8 mouse cellular contexts compared by ENCODE assay signal in the genomic region with DNA sequence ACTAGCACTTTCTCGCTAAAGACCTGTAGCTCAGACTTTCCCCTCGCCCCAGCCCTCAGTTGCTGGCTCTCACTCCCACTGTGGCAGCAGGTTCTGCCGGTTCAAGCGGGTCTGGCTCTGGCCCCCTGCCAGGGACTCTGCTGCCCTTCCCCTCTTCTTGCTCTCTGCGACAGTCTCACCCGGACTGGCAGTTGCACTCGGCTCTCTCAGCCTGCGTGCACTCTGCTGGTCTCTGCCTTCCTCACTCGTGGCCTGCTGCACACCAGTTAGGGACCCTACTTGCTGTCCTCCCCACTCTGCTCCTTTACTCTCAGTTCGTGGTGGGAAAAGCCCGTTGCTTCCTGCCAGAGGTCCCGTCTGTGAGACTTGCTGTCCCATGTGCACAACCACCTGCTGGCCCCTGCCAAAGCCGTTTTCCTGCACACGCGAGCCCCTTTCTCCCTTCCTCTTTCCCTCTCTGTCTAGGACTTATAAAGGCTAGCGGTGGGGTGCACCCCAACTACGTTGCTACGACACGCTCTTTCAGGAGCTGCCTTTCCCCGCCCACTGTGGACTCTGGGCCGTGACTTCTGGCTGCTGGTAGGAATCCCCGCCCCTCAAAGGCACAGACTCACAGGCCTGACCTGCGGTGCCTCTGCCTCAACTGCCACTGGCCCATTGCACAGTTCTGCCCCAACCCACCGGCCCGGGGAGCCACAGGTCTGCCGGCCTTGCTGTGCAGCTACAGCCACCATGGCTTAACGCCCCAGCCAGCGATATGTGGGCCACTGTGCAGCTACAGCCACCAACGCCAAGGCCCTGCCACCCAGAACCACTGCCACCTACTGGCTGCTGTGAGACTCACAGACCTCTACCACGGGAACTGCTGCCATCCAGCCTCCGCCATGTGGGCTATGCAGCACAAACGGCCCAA. TPM values are rescaled to one million over a fixed set of nuclear protein-coding genes. Genes with fewer than 3 reads are reported as not detected.
A peak's percentile ranks its signal among the peaks of the same experiment; 100 is the strongest.
DNase-seq lines count a peak whose midpoint lies in the region; ATAC-seq lines count a peak whose summit lies in the region.

No protein-coding gene starts in this region.

- H3K4me2 ChIP-seq in hindbrain, embryonic 15.5 days = peak overlapping the region; percentile 68

- peaks cover 13% of the 10 kb centered on the region for H3K4me1 ChIP-seq in hindbrain, embryonic 15.5 days (replicated peaks)

- under 1% methylated on average over 32 of the region's 32 CpGs for WGBS in hindbrain, embryonic 15.5 days

- H3K9ac ChIP-seq in hindbrain, embryonic 15.5 days = peak overlapping the region; percentile 34

- H3K36me3 ChIP-seq in hindbrain, embryonic 15.5 days = no peaks in the 10 kb centered on the region

- peak overlapping the region; percentile 53 for H3K27ac ChIP-seq in hindbrain, embryonic 15.5 days (replicated peaks)

- DNase-seq in T-cell, adult 2 months (ENCODE audit: low spot score) = peak; percentile 86
- peak; percentile 77 to 89 for DNase-seq in cerebellum, postnatal 4 days (ENCODE audit: low spot score in 2 of 2)
- DNase-seq in gastrocnemius, adult 18-20 months (ENCODE audit: low spot score) = peak; percentile 82
- peak; percentile 61 for DNase-seq in left cerebral cortex, adult 11 months (ENCODE audit: low spot score)
- DNase-seq in lung, postnatal 36 days = peak; percentile 94
- DNase-seq in retina, embryonic 14.5 days (ENCODE audit: low spot score) = peak; percentile 93
- DNase-seq in thymus, postnatal 36 days = peak; percentile 89 to 91

- peak; percentile 93 for ATAC-seq in hindbrain, embryonic 15.5 days (ENCODE audit: low FRiP score, low read depth)

- H3K9me3 ChIP-seq in hindbrain, embryonic 15.5 days = no peaks in the 10 kb centered on the region

- peak overlapping the region; percentile 42 for H3K4me3 ChIP-seq in hindbrain, embryonic 15.5 days

- H3K27me3 ChIP-seq in hindbrain, embryonic 15.5 days = no peaks in the 10 kb centered on the region

RNA-seq across cellular contexts. Expression of a gene that starts 20.3 kb away (rescaled TPM):
- under 1 TPM; 0.34 to 0.36 TPM for total RNA-seq in gastrocnemius, adult 18-20 months (2021)
- polyA plus RNA-seq in hindbrain, embryonic 15.5 days (2015; fragmentation: Nextera tagmentation; extraction: Ambion mirVana) = 27.8 and 29.0 TPM in 2 replicates

Comparison
In these comparisons a context has a peak if more than half of its experiments do, and no peak if none do; other contexts are left out.
1. Peak in every context shown above with its lines: DNase-seq, ATAC-seq, H3K4me3 ChIP-seq and H3K27ac ChIP-seq.